8 mouse cellular contexts compared by ENCODE assay signal in genomic region chr2:115581989-115582608, GRCm38 (mm10). TPM values are rescaled to one million over a fixed set of nuclear protein-coding genes. Genes with fewer than 3 reads are reported as not detected.
DNase-seq lines count a peak whose midpoint lies in the region; ATAC-seq and TF ChIP-seq lines count a peak whose summit lies in the region.

No protein-coding gene starts in this region.

- no peak for DNase-seq in kidney, adult 2 months
- no peak for DNase-seq in kidney, postnatal 25 days
- no peak for DNase-seq in ES-E14 (ENCODE audit: low read depth, low spot score)
- no peak for DNase-seq in stomach, postnatal 0 days (ENCODE audit: low spot score)
- DNase-seq in urinary bladder, adult 18-20 months (ENCODE audit: low spot score in 2 of 2) = no peak

- no peaks in the 10 kb centered on the region for H3K9me3 ChIP-seq in ES-E14 (ENCODE audit: control insufficient read depth, insufficient read depth, low read depth, low read length)
- H3K9me3 ChIP-seq in embryonic facial prominence, embryonic 15.5 days (replicated peaks) = no peaks in the 10 kb centered on the region
- no peaks in the 10 kb centered on the region for H3K9me3 ChIP-seq in limb, embryonic 13.5 days
- no peaks in the 10 kb centered on the region for H3K9me3 ChIP-seq in stomach, postnatal 0 days (ENCODE audit: control insufficient read depth, low read length)

- peak overlapping the region; percentile 72 for H3K9ac ChIP-seq in ES-E14 (ENCODE audit: insufficient read depth, low read depth, low read length, poor library complexity, severe bottlenecking)
- H3K9ac ChIP-seq in embryonic facial prominence, embryonic 15.5 days = peak overlapping the region; percentile 55
- H3K9ac ChIP-seq in limb, embryonic 13.5 days = peak overlapping the region; percentile 74
- peak overlapping the region; percentile 76 for H3K9ac ChIP-seq in stomach, postnatal 0 days (ENCODE audit: low read length)

- TF ChIP-seq POLR2A in kidney, adult 2 months (IDR thresholded peaks at IDR 0.05; ENCODE audit: low read depth, low read length) = no peak

- peak overlapping the region; percentile 75 for H3K4me2 ChIP-seq in embryonic facial prominence, embryonic 15.5 days (replicated peaks)
- H3K4me2 ChIP-seq in limb, embryonic 13.5 days (replicated peaks) = peak overlapping the region; percentile 76
- H3K4me2 ChIP-seq in stomach, postnatal 0 days (replicated peaks; ENCODE audit: low read depth) = peak overlapping the region; percentile 67

- in situ Hi-C loops in ES-E14 (cut with MboI; ENCODE audit: low sequenced_read_pairs in 2 of 2, unreplicated experiment in 2 of 2) = loop anchor here in 1 of 2 experiments (25.0 kb wide), 1 partner anchor 480 kb away; the partner anchor contains the start of gene Meis2

- ATAC-seq in embryonic facial prominence, embryonic 15.5 days (ENCODE audit: insufficient number of reproducible peaks, low FRiP score, low TSS enrichment, low read depth) = no peak
- ATAC-seq in limb, embryonic 13.5 days (ENCODE audit: low FRiP score, low read depth) = 0 out of 2 replicates have a peak, but pooled peaks have one; percentile 10
- no peak for ATAC-seq in stomach, postnatal 0 days (ENCODE audit: low FRiP score, low TSS enrichment)
- ATAC-seq in granulocyte monocyte progenitor cell, adult 5-6 weeks (replicated peaks; ENCODE audit: poor library complexity, severe bottlenecking) = no peak

- no peak overlapping the region for H3K27ac ChIP-seq in kidney, adult 2 months (ENCODE audit: insufficient read depth, low read depth, low read length)
- H3K27ac ChIP-seq in ES-E14 (ENCODE audit: insufficient read depth, low read depth, low read length, poor library complexity, severe bottlenecking) = peak overlapping the region; percentile 44; the same call in 1 of the 2 replicates
- H3K27ac ChIP-seq in embryonic facial prominence, embryonic 15.5 days (replicated peaks) = no peak overlapping the region; the same call in 1 of the 2 replicates
- no peak overlapping the region for H3K27ac ChIP-seq in limb, embryonic 13.5 days
- H3K27ac ChIP-seq in stomach, postnatal 0 days (replicated peaks) = peak overlapping the region; percentile 81; the same call in 1 of the 2 replicates

- peaks cover 6% of the 10 kb centered on the region; the same call in 1 of the 2 replicates for H3K4me1 ChIP-seq in kidney, adult 2 months (ENCODE audit: control insufficient read depth, insufficient read depth, low read length)
- H3K4me1 ChIP-seq in ES-E14 (ENCODE audit: control insufficient read depth in 2 of 2, insufficient read depth in 2 of 2, low read length in 2 of 2, poor library complexity in 1 of 2) = peaks cover 4 to 11% of the 10 kb centered on the region in 2 experiments; a peak in 3 of 4 replicates
- peaks cover 14% of the 10 kb centered on the region for H3K4me1 ChIP-seq in embryonic facial prominence, embryonic 15.5 days
- H3K4me1 ChIP-seq in limb, embryonic 13.5 days = peaks cover 25% of the 10 kb centered on the region
- H3K4me1 ChIP-seq in stomach, postnatal 0 days (replicated peaks; ENCODE audit: control insufficient read depth, insufficient read depth) = no peaks in the 10 kb centered on the region; the same call in 1 of the 2 replicates

- H3K4me3 ChIP-seq in kidney, adult 2 months (ENCODE audit: insufficient read depth, low read depth, low read length) = peak overlapping the region; percentile 73
- peak overlapping the region; percentile 76 to 88 for H3K4me3 ChIP-seq in ES-E14 (ENCODE audit: insufficient read depth in 1 of 2, low read depth in 1 of 2, low read length in 2 of 2, poor library complexity in 1 of 2, severe bottlenecking in 1 of 2)
- peak overlapping the region; percentile 80 for H3K4me3 ChIP-seq in embryonic facial prominence, embryonic 15.5 days (replicated peaks)
- peak overlapping the region; percentile 69 for H3K4me3 ChIP-seq in limb, embryonic 13.5 days
- peak overlapping the region; percentile 77 for H3K4me3 ChIP-seq in stomach, postnatal 0 days (ENCODE audit: low read depth, low read length)

- H3K36me3 ChIP-seq in kidney, adult 2 months (ENCODE audit: control insufficient read depth, insufficient read depth, low read length) = no peaks in the 10 kb centered on the region
- no peaks in the 10 kb centered on the region for H3K36me3 ChIP-seq in ES-E14 (ENCODE audit: control insufficient read depth, insufficient read depth, low read length, poor library complexity, severe bottlenecking)
- no peaks in the 10 kb centered on the region for H3K36me3 ChIP-seq in embryonic facial prominence, embryonic 15.5 days
- H3K36me3 ChIP-seq in limb, embryonic 13.5 days = no peaks in the 10 kb centered on the region
- H3K36me3 ChIP-seq in stomach, postnatal 0 days (ENCODE audit: control insufficient read depth, insufficient read depth, low read length) = no peaks in the 10 kb centered on the region

- TF ChIP-seq CTCF in kidney, adult 2 months (conservative IDR thresholded peaks at IDR 0.05; ENCODE audit: insufficient read depth, insufficient read length, low read depth, low read length) = no peak
- no peak for TF ChIP-seq CTCF in stomach, postnatal 0 days (IDR thresholded peaks at IDR 0.05; ENCODE audit: low read depth)

- no peaks in the 10 kb centered on the region for H3K27me3 ChIP-seq in kidney, adult 2 months (replicated peaks; ENCODE audit: control insufficient read depth, insufficient read depth, low read length)
- no peaks in the 10 kb centered on the region for H3K27me3 ChIP-seq in embryonic facial prominence, embryonic 15.5 days
- H3K27me3 ChIP-seq in limb, embryonic 13.5 days = no peaks in the 10 kb centered on the region
- no peaks in the 10 kb centered on the region for H3K27me3 ChIP-seq in stomach, postnatal 0 days (ENCODE audit: control insufficient read depth, insufficient read depth, low read length)

- WGBS in kidney, adult 2 months = 63% methylated on average over 10 of the region's 10 CpGs
- WGBS in embryonic facial prominence, embryonic 15.5 days = 67% methylated on average over 10 of the region's 10 CpGs
- WGBS in limb, embryonic 13.5 days = 66% methylated on average over 10 of the region's 10 CpGs
- WGBS in stomach, postnatal 0 days = 64% methylated on average over 10 of the region's 10 CpGs

- TF ChIP-seq EP300 in stomach, postnatal 0 days (optimal IDR thresholded peaks at IDR 0.05) = no peak

TF ChIP-seq in ES-E14, 5 proteins besides CTCF, POLR2A, EP300 and RAD21:
- TF ChIP-seq ZC3H11A (IDR thresholded peaks at IDR 0.05; ENCODE audit: borderline replicate concordance, low read depth, low read length) (no peak), HCFC1 (IDR thresholded peaks at IDR 0.05; ENCODE audit: borderline replicate concordance, insufficient read depth, low read length) (no peak), MAFK (IDR thresholded peaks at IDR 0.05; ENCODE audit: insufficient read depth, low read depth, low read length) (no peak), CHD2 (IDR thresholded peaks at IDR 0.05; ENCODE audit: low read depth, low read length) (no peak), ZNF384 (IDR thresholded peaks at IDR 0.05; ENCODE audit: low read depth, low read length) (no peak)

RNA-seq across cellular contexts. Expression of gene BC052040, which starts 0.6 kb away (rescaled TPM):
- polyA plus RNA-seq in kidney, adult 2 months (2012; rRNA removed) = 2.5 and 2.8 TPM in 2 replicates
- total RNA-seq in ES-E14 (2012; rRNA removed) = 7.2 and 7.9 TPM in 2 replicates
- 9.8 and 11.5 TPM in 2 replicates for polyA plus RNA-seq in embryonic facial prominence, embryonic 15.5 days (2015; fragmentation: Nextera tagmentation; extraction: Ambion mirVana)
- polyA plus RNA-seq in limb, embryonic 13.5 days (2015; fragmentation: Nextera tagmentation; extraction: Ambion mirVana) = 9.1 and 9.7 TPM in 2 replicates
- polyA plus RNA-seq in stomach, postnatal 0 days (2015; fragmentation: Nextera tagmentation; extraction: Ambion mirVana) = 3.8 and 4.4 TPM in 2 replicates
- 10.1 and 16.0 TPM in 2 replicates for total RNA-seq in granulocyte monocyte progenitor cell, adult 5-6 weeks (2014; fragmentation: Nextera tagmentation)
- total RNA-seq in granulocyte monocyte progenitor cell, adult 5-6 weeks (2017) = 3.8 and 5.5 TPM in 2 replicates

Comparison
In these comparisons a context has a peak if more than half of its experiments do, and no peak if none do; other contexts are left out.
1. H3K27ac ChIP-seq: peak in ES-E14 (single experiment) and stomach, postnatal 0 days (single experiment); none in kidney, adult 2 months (single experiment), embryonic facial prominence, embryonic 15.5 days (single experiment) and limb, embryonic 13.5 days (single experiment).
2. Peak in every context shown above with its lines, with median percentiles within 50 percentile points of each other: H3K4me3 ChIP-seq, H3K9ac ChIP-seq and H3K4me2 ChIP-seq.